Mouse (Mus musculus): ENCODE results near the gene Tmem91. TPM values are rescaled to one million over a fixed set of nuclear protein-coding genes. Genes with fewer than 3 reads are reported as not detected.

Tmem91 gene
- polyA plus RNA-seq, 1 experiment from 2014 or later, result 3.6 TPM

DNA sequence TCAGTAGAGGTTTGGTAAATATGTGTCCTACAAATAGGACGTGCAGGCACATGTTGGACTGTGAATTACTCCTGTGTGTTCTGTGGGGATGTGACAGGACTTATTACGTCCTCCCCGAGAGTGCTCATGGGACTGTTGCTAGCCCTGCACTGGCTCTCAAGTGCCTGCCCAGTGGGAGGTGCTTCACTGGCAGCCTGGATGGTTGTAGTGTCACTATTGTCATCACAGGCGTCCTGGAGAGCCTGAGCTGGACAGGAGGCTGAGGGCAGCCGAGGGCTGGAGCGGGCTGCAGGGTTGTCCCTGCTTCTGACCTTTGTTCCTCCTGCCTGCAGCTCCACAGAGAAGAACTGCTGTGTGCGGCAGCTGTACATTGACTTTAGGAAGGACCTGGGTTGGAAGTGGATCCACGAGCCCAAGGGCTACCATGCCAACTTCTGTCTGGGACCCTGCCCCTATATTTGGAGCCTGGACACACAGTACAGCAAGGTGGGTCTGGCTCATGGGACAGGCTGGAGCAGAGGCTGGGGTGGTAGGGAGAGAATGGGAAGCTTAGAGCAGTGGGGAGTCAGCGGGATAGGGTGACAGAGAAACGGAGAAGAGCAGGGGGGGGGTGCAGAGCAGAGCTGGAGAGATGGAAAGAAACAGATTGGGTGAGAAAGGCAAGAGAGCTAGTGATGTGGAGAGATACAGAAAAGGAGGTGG is 29.0 kb upstream of the Tmem91 start:
- Histone ChIP-seq H3K4me3 (ENCODE audit: low read length) (no peak overlapping the region), H3K4me2 (ENCODE audit: low read depth, low read length) (no peak overlapping the region)

GRCm38 (mm10) chr7:25702350-25702749 is 27.4 kb upstream of the Tmem91 start:
- Histone ChIP-seq H3K36me3 (ENCODE audit: control insufficient read depth, insufficient read depth, low read length) (peaks cover 15% of the 10 kb centered on the region), H3K9ac (ENCODE audit: low read length) (no peak overlapping the region), H3K27ac (ENCODE audit: low read length) (no peak overlapping the region), H3K9me3 (ENCODE audit: control insufficient read depth, low read length) (peaks cover 6% of the 10 kb centered on the region), H3K4me2 (ENCODE audit: low read depth, low read length) (no peak overlapping the region), H3K4me1 (replicated peaks; ENCODE audit: control insufficient read depth, insufficient read depth, low read length) (peaks cover 30% of the 10 kb centered on the region), H3K4me3 (ENCODE audit: low read length) (no peak overlapping the region), H3K27me3 (ENCODE audit: control insufficient read depth, insufficient read depth, low read depth, low read length) (no peaks in the 10 kb centered on the region; the same call in 1 of the 2 replicates)
- ATAC-seq (ENCODE audit: low read depth), result no peak
- 91% methylated on average over 2 of the region's 2 CpGs for WGBS

More for the DNA sequence above, 29.0 kb upstream of the Tmem91 start:
- ATAC-seq (ENCODE audit: low read depth), result no peak
- Histone ChIP-seq H3K4me1 (replicated peaks; ENCODE audit: control insufficient read depth, insufficient read depth, low read length) (peaks cover 37% of the 10 kb centered on the region), H3K36me3 (ENCODE audit: control insufficient read depth, insufficient read depth, low read length) (peaks cover 13% of the 10 kb centered on the region), H3K27ac (ENCODE audit: low read length) (no peak overlapping the region), H3K9ac (ENCODE audit: low read length) (no peak overlapping the region), H3K9me3 (ENCODE audit: control insufficient read depth, low read length) (peaks cover 6% of the 10 kb centered on the region), H3K27me3 (ENCODE audit: control insufficient read depth, insufficient read depth, low read depth, low read length) (no peaks in the 10 kb centered on the region; the same call in 1 of the 2 replicates)
- WGBS, result 33% methylated on average over 10 of the region's 10 CpGs

GRCm38 (mm10) chr7:25700732-25701131 is 25.8 kb upstream of the Tmem91 start:
- H3K36me3 ChIP-seq (ENCODE audit: control insufficient read depth, insufficient read depth, low read length), result peaks cover 16% of the 10 kb centered on the region
- H3K4me3 ChIP-seq (ENCODE audit: low read length), result no peak overlapping the region
- no peak overlapping the region for H3K9ac ChIP-seq (ENCODE audit: low read length)
- H3K27ac ChIP-seq (ENCODE audit: low read length), result no peak overlapping the region
- no peaks in the 10 kb centered on the region; the same call in 1 of the 2 replicates for H3K27me3 ChIP-seq (ENCODE audit: control insufficient read depth, insufficient read depth, low read depth, low read length)
- H3K4me2 ChIP-seq (ENCODE audit: low read depth, low read length), result no peak overlapping the region
- no peak for ATAC-seq (ENCODE audit: low read depth)
- peaks cover 15% of the 10 kb centered on the region; the same call in 1 of the 2 replicates for H3K4me1 ChIP-seq (replicated peaks; ENCODE audit: control insufficient read depth, insufficient read depth, low read length)
- WGBS, result 72% methylated on average over 12 of the region's 12 CpGs
- peaks cover 6% of the 10 kb centered on the region for H3K9me3 ChIP-seq (ENCODE audit: control insufficient read depth, low read length)

DNA sequence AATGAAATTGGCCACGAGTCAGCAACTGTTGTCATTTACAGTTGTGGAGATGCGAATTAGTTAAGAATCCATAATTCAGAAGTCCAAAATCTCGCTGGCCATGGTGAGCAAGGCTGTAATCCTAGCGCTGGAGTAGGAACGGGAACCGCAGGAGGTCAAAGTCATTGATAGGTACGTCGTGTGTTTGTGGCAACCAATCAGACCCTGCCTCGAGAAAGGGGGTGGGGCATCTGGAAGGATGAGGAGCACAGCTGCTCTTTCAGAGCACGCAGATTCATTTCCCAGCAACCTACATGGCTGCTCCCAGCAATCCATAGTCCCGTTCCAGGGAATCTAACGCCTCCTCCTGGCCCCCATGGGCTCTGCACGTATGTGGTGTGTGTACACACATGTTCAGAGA is 24.9 kb upstream of the Tmem91 start:
- Histone ChIP-seq H3K4me2 (ENCODE audit: low read depth, low read length) (no peak overlapping the region), H3K27me3 (ENCODE audit: control insufficient read depth, insufficient read depth, low read depth, low read length) (no peaks in the 10 kb centered on the region; the same call in 1 of the 2 replicates), H3K36me3 (ENCODE audit: control insufficient read depth, insufficient read depth, low read length) (peaks cover 16% of the 10 kb centered on the region), H3K4me1 (replicated peaks; ENCODE audit: control insufficient read depth, insufficient read depth, low read length) (peaks cover 7% of the 10 kb centered on the region; the same call in 1 of the 2 replicates), H3K4me3 (ENCODE audit: low read length) (no peak overlapping the region), H3K9ac (ENCODE audit: low read length) (no peak overlapping the region), H3K9me3 (ENCODE audit: control insufficient read depth, low read length) (peaks cover 6% of the 10 kb centered on the region), H3K27ac (ENCODE audit: low read length) (no peak overlapping the region)
- no peak for ATAC-seq (ENCODE audit: low read depth)
- 51% methylated on average over 13 of the region's 13 CpGs for whole genome bisulfite sequencing

DNA sequence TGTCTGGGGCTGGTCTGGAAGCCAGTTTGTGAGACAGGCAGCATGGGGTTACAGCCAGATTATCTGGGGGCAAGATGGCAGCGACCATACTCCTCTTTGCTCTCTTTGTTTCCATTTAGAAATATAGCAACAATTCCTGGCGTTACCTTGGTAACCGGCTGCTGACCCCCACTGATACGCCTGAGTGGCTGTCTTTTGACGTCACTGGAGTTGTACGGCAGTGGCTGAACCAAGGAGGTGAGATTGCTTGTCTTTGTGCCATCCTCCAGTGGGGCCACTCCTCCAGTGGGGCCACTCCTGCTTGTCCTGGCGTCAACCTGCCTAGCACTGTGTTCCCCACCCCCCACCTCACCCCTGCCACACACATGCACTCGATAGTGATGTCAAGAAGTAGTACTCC is 19.1 kb upstream of the Tmem91 start:
- Histone ChIP-seq H3K9me3 (ENCODE audit: control insufficient read depth, low read length) (no peaks in the 10 kb centered on the region), H3K9ac (ENCODE audit: low read length) (no peak overlapping the region), H3K27me3 (ENCODE audit: control insufficient read depth, insufficient read depth, low read depth, low read length) (no peaks in the 10 kb centered on the region; the same call in 1 of the 2 replicates), H3K4me1 (replicated peaks; ENCODE audit: control insufficient read depth, insufficient read depth, low read length) (no peaks in the 10 kb centered on the region), H3K4me3 (ENCODE audit: low read length) (no peak overlapping the region), H3K27ac (ENCODE audit: low read length) (no peak overlapping the region), H3K4me2 (ENCODE audit: low read depth, low read length) (no peak overlapping the region), H3K36me3 (ENCODE audit: control insufficient read depth, insufficient read depth, low read length) (peaks cover 3% of the 10 kb centered on the region; the same call in 1 of the 2 replicates)
- whole genome bisulfite sequencing, result 57% methylated on average over 8 of the region's 8 CpGs
- ATAC-seq (ENCODE audit: low read depth), result no peak

DNA sequence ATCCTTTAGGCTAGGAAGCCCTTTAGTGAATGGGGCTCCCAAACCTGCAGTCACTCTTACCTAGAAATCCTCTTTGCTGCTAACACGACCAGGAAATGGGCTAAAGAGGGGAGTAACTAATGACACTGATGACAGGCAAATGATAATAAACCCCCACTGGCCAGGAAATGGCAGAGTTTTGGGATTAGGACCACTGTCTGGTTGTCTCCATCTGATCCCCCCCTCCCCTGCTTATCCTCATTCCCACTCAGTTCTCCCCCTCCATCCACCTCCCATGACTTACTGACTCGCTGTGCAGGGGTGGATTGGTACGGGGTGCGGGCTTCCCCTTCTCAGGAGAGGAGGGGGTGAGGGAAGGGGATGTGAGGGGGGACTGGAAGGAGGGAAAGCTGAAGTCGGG is 15.1 kb upstream of the Tmem91 start:
- Histone ChIP-seq H3K9ac (ENCODE audit: low read length) (peak overlapping the region; percentile 90; the same call in 1 of the 2 replicates), H3K9me3 (ENCODE audit: control insufficient read depth, low read length) (no peaks in the 10 kb centered on the region), H3K36me3 (ENCODE audit: control insufficient read depth, insufficient read depth, low read length) (no peaks in the 10 kb centered on the region; the same call in 1 of the 2 replicates), H3K4me3 (ENCODE audit: low read length) (peak overlapping the region; percentile 81), H3K27me3 (ENCODE audit: control insufficient read depth, insufficient read depth, low read depth, low read length) (peaks cover 5% of the 10 kb centered on the region), H3K4me1 (replicated peaks; ENCODE audit: control insufficient read depth, insufficient read depth, low read length) (peaks cover 22% of the 10 kb centered on the region), H3K4me2 (ENCODE audit: low read depth, low read length) (peak overlapping the region; percentile 95), H3K27ac (ENCODE audit: low read length) (peak overlapping the region; percentile 13; the same call in 1 of the 2 replicates)
- ATAC-seq (ENCODE audit: low read depth), result no peak
- WGBS, result 35% methylated on average over 5 of the region's 5 CpGs

GRCm38 (mm10) chr7:25689603-25690021 is 14.6 kb upstream of the Tmem91 start:
- H3K4me1 ChIP-seq (replicated peaks; ENCODE audit: control insufficient read depth, insufficient read depth, low read length), result peaks cover 22% of the 10 kb centered on the region
- peaks cover 5% of the 10 kb centered on the region for H3K27me3 ChIP-seq (ENCODE audit: control insufficient read depth, insufficient read depth, low read depth, low read length)
- H3K4me2 ChIP-seq (ENCODE audit: low read depth, low read length), result peak overlapping the region; percentile 95
- no peaks in the 10 kb centered on the region; the same call in 1 of the 2 replicates for H3K36me3 ChIP-seq (ENCODE audit: control insufficient read depth, insufficient read depth, low read length)
- H3K9ac ChIP-seq (ENCODE audit: low read length), result peak overlapping the region; percentile 90
- 5% methylated on average over 12 of the region's 12 CpGs for WGBS
- no peaks in the 10 kb centered on the region for H3K9me3 ChIP-seq (ENCODE audit: control insufficient read depth, low read length)
- H3K4me3 ChIP-seq (ENCODE audit: low read length), result peak overlapping the region; percentile 81
- ATAC-seq (ENCODE audit: low read depth), result peak; percentile 1; the same call in 1 of the 2 replicates
- H3K27ac ChIP-seq (ENCODE audit: low read length), result peak overlapping the region; percentile 13

DNA sequence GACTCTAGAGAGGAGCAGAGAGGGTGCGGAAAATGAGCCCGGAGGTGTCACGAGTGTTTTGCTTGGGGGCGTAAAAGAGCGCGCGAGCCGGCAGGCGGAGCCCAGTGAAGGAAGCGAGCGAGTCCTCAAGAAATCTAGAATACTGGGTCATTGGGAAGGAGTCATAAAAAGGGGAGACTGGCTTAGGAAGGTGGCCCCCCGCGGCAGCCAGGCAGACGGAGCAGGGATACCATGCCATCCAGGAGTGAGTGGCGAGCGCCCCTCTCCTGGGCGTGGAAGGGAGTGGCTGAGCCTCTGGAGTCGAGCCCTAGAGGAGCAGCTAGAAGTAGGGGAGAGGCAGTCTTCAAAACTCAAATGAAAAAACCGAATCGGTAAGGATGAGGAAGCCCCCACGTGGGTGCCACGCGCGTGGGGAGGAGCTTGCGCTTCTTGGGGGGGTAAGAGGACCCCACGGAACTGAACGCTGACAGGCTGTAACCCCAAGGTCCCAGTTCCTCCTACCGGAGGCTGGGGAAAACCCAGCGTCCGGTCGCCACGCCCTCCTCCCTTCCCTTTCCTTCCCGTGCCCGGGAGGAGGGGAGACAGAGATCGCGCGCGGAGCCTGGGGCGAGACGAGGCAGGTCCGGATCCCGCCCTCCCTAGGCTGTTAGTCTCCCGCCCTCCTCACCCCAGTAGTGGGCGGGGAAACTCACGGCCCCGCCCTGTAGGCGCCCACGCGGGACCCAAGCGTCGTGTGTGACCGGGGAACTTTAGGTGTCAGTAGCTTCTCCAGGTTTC is 14.0 kb upstream of the Tmem91 start:
- H3K27me3 ChIP-seq (ENCODE audit: control insufficient read depth, insufficient read depth, low read depth, low read length), result peaks cover 5% of the 10 kb centered on the region
- WGBS, result under 1% methylated on average over 46 of the region's 52 CpGs
- H3K27ac ChIP-seq (ENCODE audit: low read length), result peak overlapping the region; percentile 51
- H3K4me3 ChIP-seq (ENCODE audit: low read length), result peak overlapping the region; percentile 81
- peak overlapping the region; percentile 95 for H3K4me2 ChIP-seq (ENCODE audit: low read depth, low read length)
- H3K4me1 ChIP-seq (replicated peaks; ENCODE audit: control insufficient read depth, insufficient read depth, low read length), result peaks cover 22% of the 10 kb centered on the region
- H3K9ac ChIP-seq (ENCODE audit: low read length), result peak overlapping the region; percentile 90
- no peaks in the 10 kb centered on the region for H3K9me3 ChIP-seq (ENCODE audit: control insufficient read depth, low read length)
- H3K36me3 ChIP-seq (ENCODE audit: control insufficient read depth, insufficient read depth, low read length), result no peaks in the 10 kb centered on the region; the same call in 1 of the 2 replicates
- peak; percentile 71 for ATAC-seq (ENCODE audit: low read depth)

Data from lung, embryonic 16.5 days (tissue).